Mouse (Mus musculus): Measurements from ENCODE around the gene Vmn2r88. TPM values are rescaled to one million over a fixed set of nuclear protein-coding genes. Genes with fewer than 3 reads are reported as not detected.
"Not testable (repeated sequence)": the region's sequence is repeated elsewhere in the genome, so short reads cannot be mapped to it uniquely, and the experiment has no call there.

Gene Vmn2r88
- polyA plus RNA-seq, 1 experiment from 2014 or later, result not detected

DNA sequence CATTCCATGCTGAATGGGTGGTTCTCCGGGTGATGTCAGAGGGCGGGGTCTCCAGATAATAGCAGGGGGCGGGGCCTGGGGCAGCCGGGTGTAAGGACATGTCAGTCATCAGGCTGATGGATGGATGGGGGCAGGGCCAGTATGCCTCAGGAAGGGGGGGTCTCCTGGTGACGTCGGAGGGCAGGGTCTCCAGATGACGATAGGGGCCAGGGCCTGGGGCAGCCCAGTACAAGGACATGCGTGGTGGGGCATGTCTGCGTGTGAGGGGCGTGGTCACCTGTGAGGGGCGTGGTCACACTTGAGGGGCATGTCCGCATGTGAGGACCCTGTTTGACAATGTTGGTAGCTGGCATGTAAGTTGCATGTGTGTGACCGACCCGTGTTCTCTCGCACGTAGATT is 23.9 kb downstream of the Vmn2r88 start:
- Histone ChIP-seq H3K36me3 (ENCODE audit: control insufficient read depth, insufficient read depth, low read length) (no peaks in the 10 kb centered on the region), H3K4me1 (ENCODE audit: control insufficient read depth, insufficient read depth, low read length) (no peaks in the 10 kb centered on the region), H3K4me3 (ENCODE audit: low read depth, low read length) (no peak overlapping the region), H3K27ac (replicated peaks; ENCODE audit: low read depth, low read length) (no peak overlapping the region), H3K27me3 (replicated peaks; ENCODE audit: control insufficient read depth, insufficient read depth, low read length) (no peaks in the 10 kb centered on the region), H3K4me2 (ENCODE audit: low read depth, low read length) (no peak overlapping the region), H3K9ac (ENCODE audit: low read depth, low read length) (no peak overlapping the region), H3K9me3 (ENCODE audit: control insufficient read depth, low read length) (0 out of 2 replicates have a peak, but pooled peaks cover 9% of the 10 kb centered on the region)
- ATAC-seq (ENCODE audit: low read depth) (no peak), DNase-seq (ENCODE audit: low spot score) (no peak)
- 92% methylated on average over 14 of the region's 16 CpGs for WGBS

DNA sequence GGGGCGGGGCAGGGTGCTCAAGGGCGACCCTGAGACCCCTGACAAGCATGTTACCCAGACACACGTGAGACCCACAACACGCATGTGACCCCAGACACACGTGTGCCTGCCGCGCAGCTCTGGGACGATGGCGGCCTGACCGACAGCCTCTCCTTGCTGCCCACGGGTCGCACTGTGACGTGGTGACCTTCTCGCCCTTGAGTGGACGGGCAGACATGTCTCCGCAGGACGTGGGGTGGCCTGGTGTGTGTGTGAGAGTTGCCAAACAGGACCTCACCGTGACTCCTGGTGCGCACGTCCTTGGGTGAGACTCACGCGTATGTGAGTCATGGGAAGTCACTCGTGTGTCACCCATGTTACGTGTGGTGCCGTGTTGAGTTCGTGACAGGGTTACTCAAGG is 24.4 kb downstream of the Vmn2r88 start:
- Histone ChIP-seq H3K27me3 (replicated peaks; ENCODE audit: control insufficient read depth, insufficient read depth, low read length) (no peaks in the 10 kb centered on the region), H3K4me2 (ENCODE audit: low read depth, low read length) (no peak overlapping the region), H3K4me1 (ENCODE audit: control insufficient read depth, insufficient read depth, low read length) (no peaks in the 10 kb centered on the region), H3K9me3 (ENCODE audit: control insufficient read depth, low read length) (0 out of 2 replicates have a peak, but pooled peaks cover 9% of the 10 kb centered on the region), H3K36me3 (ENCODE audit: control insufficient read depth, insufficient read depth, low read length) (no peaks in the 10 kb centered on the region), H3K4me3 (ENCODE audit: low read depth, low read length) (no peak overlapping the region), H3K9ac (ENCODE audit: low read depth, low read length) (no peak overlapping the region), H3K27ac (replicated peaks; ENCODE audit: low read depth, low read length) (no peak overlapping the region)
- ATAC-seq (ENCODE audit: low read depth) (no peak), DNase-seq (ENCODE audit: low spot score) (no peak)
- WGBS, result 96% methylated on average over 26 of the region's 26 CpGs

DNA sequence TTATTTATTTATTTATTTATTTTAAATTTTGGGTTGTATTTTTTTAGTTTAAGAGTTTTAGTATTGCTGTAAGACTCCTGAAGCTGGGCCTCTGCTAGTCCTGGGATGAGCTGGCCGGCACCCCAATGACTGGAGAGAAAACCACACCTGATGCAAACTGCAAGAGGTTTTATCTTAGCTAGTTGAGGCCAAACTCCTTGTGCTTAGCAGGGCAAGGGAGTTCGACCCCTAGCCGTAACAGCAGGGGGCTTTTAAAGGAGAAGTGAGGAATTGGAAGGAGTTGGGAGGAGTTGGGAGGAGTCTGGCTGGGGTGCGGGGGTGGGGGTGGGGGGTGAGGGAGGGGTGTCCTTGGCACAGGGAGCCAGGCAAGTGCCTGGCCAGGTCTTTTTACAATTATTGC is 28.3 kb downstream of the Vmn2r88 start:
- no peak overlapping the region for H3K4me2 ChIP-seq (ENCODE audit: low read depth, low read length)
- H3K4me3 ChIP-seq (ENCODE audit: low read depth, low read length), result no peak overlapping the region
- H3K4me1 ChIP-seq (ENCODE audit: control insufficient read depth, insufficient read depth, low read length), result no peaks in the 10 kb centered on the region
- no peak for ATAC-seq (ENCODE audit: low read depth)
- H3K27ac ChIP-seq (replicated peaks; ENCODE audit: low read depth, low read length), result no peak overlapping the region
- no peaks in the 10 kb centered on the region for H3K27me3 ChIP-seq (replicated peaks; ENCODE audit: control insufficient read depth, insufficient read depth, low read length)
- no peak overlapping the region for H3K9ac ChIP-seq (ENCODE audit: low read depth, low read length)
- DNase-seq (ENCODE audit: low spot score), result no peak
- H3K9me3 ChIP-seq (ENCODE audit: control insufficient read depth, low read length), result 0 out of 2 replicates have a peak, but pooled peaks cover 9% of the 10 kb centered on the region
- WGBS, result 71% methylated on average over 4 of the region's 4 CpGs
- H3K36me3 ChIP-seq (ENCODE audit: control insufficient read depth, insufficient read depth, low read length), result no peaks in the 10 kb centered on the region

DNA sequence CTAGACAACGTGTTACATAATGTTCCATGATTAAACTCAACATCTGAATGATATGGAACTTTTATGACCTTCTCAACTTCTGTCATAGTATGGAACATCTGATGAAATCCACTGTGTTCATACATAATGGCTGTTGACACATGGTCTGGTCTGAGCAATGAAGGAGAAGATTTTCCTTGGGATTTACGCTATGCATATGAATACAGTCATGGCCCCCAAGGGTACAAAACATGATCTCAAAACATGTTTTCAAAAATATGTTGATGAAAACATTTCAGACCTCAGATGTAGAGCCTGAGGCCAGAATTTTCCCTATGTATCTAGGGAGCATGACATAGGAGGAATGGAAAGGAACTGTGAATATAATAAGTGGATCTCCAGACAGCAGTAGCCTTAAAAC is 40.9 kb downstream of the Vmn2r88 start, which contains the start of gene Vmn2r89:
Vmn2r89 (plus strand) TSS at position 301 of the 400 bp plus-strand sequence.
- not testable (repeated sequence) for H3K27ac ChIP-seq (replicated peaks; ENCODE audit: low read depth, low read length); H3K4me3 ChIP-seq (ENCODE audit: low read depth, low read length); DNase-seq (ENCODE audit: low spot score); H3K9ac ChIP-seq (ENCODE audit: low read depth, low read length); H3K27me3 ChIP-seq (replicated peaks; ENCODE audit: control insufficient read depth, insufficient read depth, low read length); ATAC-seq (ENCODE audit: low read depth); H3K4me1 ChIP-seq (ENCODE audit: control insufficient read depth, insufficient read depth, low read length); H3K4me2 ChIP-seq (ENCODE audit: low read depth, low read length); H3K9me3 ChIP-seq (ENCODE audit: control insufficient read depth, low read length); H3K36me3 ChIP-seq (ENCODE audit: control insufficient read depth, insufficient read depth, low read length)
- 76% methylated on average over 2 of the region's 2 CpGs for WGBS

Other genes with a start within 250 kb of the Vmn2r88 start
- gene Rnase2b, start 248.6 kb upstream of the Vmn2r88 start, polyA plus RNA-seq (2014; fragmentation: Nextera tagmentation; extraction: Ambion mirVana), result not detected in 2 replicates
- not detected in 2 replicates for gene Ang2, start 211.7 kb upstream of the Vmn2r88 start, polyA plus RNA-seq (2014; fragmentation: Nextera tagmentation; extraction: Ambion mirVana)
- not detected in 2 replicates for gene Ear14, start 207.4 kb upstream of the Vmn2r88 start, polyA plus RNA-seq (2014; fragmentation: Nextera tagmentation; extraction: Ambion mirVana)
- gene Rnase2a, start 154.7 kb upstream of the Vmn2r88 start, polyA plus RNA-seq (2014; fragmentation: Nextera tagmentation; extraction: Ambion mirVana), result not detected in 2 replicates
- not detected in 2 replicates for gene Gm7247, start 49.1 kb upstream of the Vmn2r88 start, polyA plus RNA-seq (2014; fragmentation: Nextera tagmentation; extraction: Ambion mirVana)
- gene Vmn2r89, start 41.0 kb downstream of the Vmn2r88 start, polyA plus RNA-seq (2014; fragmentation: Nextera tagmentation; extraction: Ambion mirVana), result not detected in 2 replicates
- gene Gm5622, start 142.0 kb downstream of the Vmn2r88 start, polyA plus RNA-seq (2014; fragmentation: Nextera tagmentation; extraction: Ambion mirVana), result not detected in 2 replicates
- gene Gm17175, start 163.2 kb downstream of the Vmn2r88 start, polyA plus RNA-seq (2014; fragmentation: Nextera tagmentation; extraction: Ambion mirVana), result not detected in 2 replicates
- not detected in 2 replicates for gene Gm17174, start 181.3 kb downstream of the Vmn2r88 start, polyA plus RNA-seq (2014; fragmentation: Nextera tagmentation; extraction: Ambion mirVana)
- gene Gm17078, start 200.5 kb downstream of the Vmn2r88 start, polyA plus RNA-seq (2014; fragmentation: Nextera tagmentation; extraction: Ambion mirVana), result not detected in 2 replicates
- not detected in 2 replicates for gene Gm4181, start 224.8 kb downstream of the Vmn2r88 start, polyA plus RNA-seq (2014; fragmentation: Nextera tagmentation; extraction: Ambion mirVana)

Measured in embryonic facial prominence, embryonic 14.5 days (tissue).